Mouse (Mus musculus) midbrain, embryonic 11.5 days (tissue): ENCODE measurements at regions not wholly inside any gene's neighbourhood (a gene's known extent, or its start where the extent isn't known, plus 50 kb on each side); places are given as distances from the start of the nearest gene placed in this dataset.

Experiments
- ATAC-seq: fragments of 200-750 bp; cut with Nextera tagmentation; 2 replicates; pipeline ENCODE4 v1.8.0; 2017; ENCODE audit warnings: moderate TSS enrichment, moderate library complexity; ENCODE audit not compliant: low FRiP score
- DNase-seq: peaks from one replicate; pipeline ENCODE4 v3.0.0; 2015; ENCODE audit warnings: low spot score; ENCODE audit errors: missing footprints
- H3K27ac ChIP-seq: fragments of 300-500 bp; sonication (generic); 2 replicates; pipeline ENCODE4 v1.5.1; 2014; ENCODE audit warnings: low read depth, low read length
- H3K27me3 ChIP-seq: fragments of 300-500 bp; sonication (generic); 2 replicates; pipeline ENCODE4 v1.6.1; 2014; ENCODE audit warnings: mild to moderate bottlenecking, low read length, moderate library complexity, mixed read lengths; ENCODE audit not compliant: control insufficient read depth, insufficient read depth
- H3K36me3 ChIP-seq: fragments of 300-500 bp; sonication (generic); 2 replicates; pipeline ENCODE4 v1.6.1; 2014; ENCODE audit warnings: mild to moderate bottlenecking, low read length, moderate library complexity, mixed read lengths; ENCODE audit not compliant: control insufficient read depth, insufficient read depth
- H3K4me1 ChIP-seq: fragments of 300-500 bp; sonication (generic); 2 replicates; pipeline ENCODE4 v1.6.1; 2014; ENCODE audit warnings: low read length; ENCODE audit not compliant: control insufficient read depth, insufficient read depth
- H3K4me2 ChIP-seq: fragments of 300-500 bp; sonication (generic); 2 replicates; pipeline ENCODE4 v1.6.1; 2014; ENCODE audit warnings: mild to moderate bottlenecking, moderate library complexity
- H3K4me3 ChIP-seq: fragments of 300-500 bp; sonication (generic); 2 replicates; pipeline ENCODE4 v1.5.1; 2014; ENCODE audit warnings: low read depth, low read length
- H3K9ac ChIP-seq: fragments of 300-500 bp; sonication (generic); 2 replicates; pipeline ENCODE4 v1.6.1; 2014; ENCODE audit warnings: low read length
- H3K9me3 ChIP-seq: fragments of 300-500 bp; sonication (generic); 2 replicates; pipeline ENCODE4 v1.6.1; 2016; ENCODE audit warnings: low read length; ENCODE audit not compliant: control insufficient read depth
- WGBS: fragments of 180-500 bp; shearing (Covaris S2); extraction: QIAGEN DNeasy Blood & Tissue Kit; methylation state at CpG from one replicate; pipeline ENCODE4 v1.1.7; 2014; 5-methylcytosine and 5-hydroxymethylcytosine counted together

GRCm38 (mm10) chr12:71606366-71606765 lies 224.5 kb upstream of the Daam1 start:
- H3K9me3 ChIP-seq = no peaks in the 10 kb centered on the region
- peak; percentile 54 for DNase-seq
- no peaks in the 10 kb centered on the region for H3K27me3 ChIP-seq
- no peak overlapping the region for H3K4me3 ChIP-seq
- H3K4me1 ChIP-seq = peaks cover 6% of the 10 kb centered on the region
- no peak for ATAC-seq
- no peak overlapping the region for H3K9ac ChIP-seq
- H3K36me3 ChIP-seq = no peaks in the 10 kb centered on the region
- no peak overlapping the region for H3K27ac ChIP-seq
- H3K4me2 ChIP-seq = no peak overlapping the region
- 81% methylated on average over 3 of the region's 3 CpGs for WGBS

- no peaks in the 10 kb centered on the region for H3K27me3 ChIP-seq
These were observed 222.9 kb upstream of the Daam1 start for GRCm38 (mm10) chr12:71607966-71608365.

DNA sequence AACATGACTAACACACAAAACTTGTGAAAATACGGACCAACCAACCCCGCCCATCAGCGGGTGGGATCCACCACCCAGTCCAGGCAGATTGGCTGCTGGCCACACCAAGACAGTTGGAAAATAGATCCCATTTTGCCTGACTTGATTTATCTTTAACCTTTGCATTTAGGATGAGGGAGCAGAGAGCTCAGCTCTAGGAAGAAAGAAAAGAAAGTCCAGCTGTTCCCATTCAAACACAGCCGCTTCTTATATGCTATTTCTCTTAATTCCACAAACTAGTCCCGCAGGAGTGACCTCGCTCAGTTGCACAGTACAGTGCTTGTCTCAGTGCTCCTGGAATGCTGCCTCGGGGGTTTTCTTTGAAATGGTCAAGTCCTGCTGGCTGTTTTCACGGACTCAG lies 217.6 kb upstream of the Daam1 start:
- Histone ChIP-seq H3K27me3 (no peaks in the 10 kb centered on the region), H3K9me3 (no peaks in the 10 kb centered on the region), H3K4me2 (no peak overlapping the region), H3K4me1 (no peaks in the 10 kb centered on the region), H3K36me3 (no peaks in the 10 kb centered on the region), H3K27ac (no peak overlapping the region), H3K4me3 (no peak overlapping the region), H3K9ac (no peak overlapping the region)
- DNase-seq = peak; percentile 47
- no peak for ATAC-seq
- 79% methylated on average over 8 of the region's 8 CpGs for WGBS

More at GRCm38 (mm10) chr12:71607966-71608365, 222.9 kb upstream of the Daam1 start:
- H3K4me3 ChIP-seq = no peak overlapping the region
- DNase-seq (peak; percentile 75), ATAC-seq (no peak)
- H3K9me3 ChIP-seq = no peaks in the 10 kb centered on the region
- H3K9ac ChIP-seq = no peak overlapping the region
- H3K36me3 ChIP-seq = no peaks in the 10 kb centered on the region
- WGBS = 91% methylated on average over 4 of the region's 4 CpGs
- H3K4me2 ChIP-seq = no peak overlapping the region
- peaks cover 2% of the 10 kb centered on the region; the same call in 1 of the 2 replicates for H3K4me1 ChIP-seq
- no peak overlapping the region for H3K27ac ChIP-seq

GRCm38 (mm10) chr12:71614945-71615344 lies 215.9 kb upstream of the Daam1 start:
- H3K9me3 ChIP-seq = no peaks in the 10 kb centered on the region
- H3K4me1 ChIP-seq = peaks cover 1% of the 10 kb centered on the region; the same call in 1 of the 2 replicates
- peak; percentile 39 for DNase-seq

DNA sequence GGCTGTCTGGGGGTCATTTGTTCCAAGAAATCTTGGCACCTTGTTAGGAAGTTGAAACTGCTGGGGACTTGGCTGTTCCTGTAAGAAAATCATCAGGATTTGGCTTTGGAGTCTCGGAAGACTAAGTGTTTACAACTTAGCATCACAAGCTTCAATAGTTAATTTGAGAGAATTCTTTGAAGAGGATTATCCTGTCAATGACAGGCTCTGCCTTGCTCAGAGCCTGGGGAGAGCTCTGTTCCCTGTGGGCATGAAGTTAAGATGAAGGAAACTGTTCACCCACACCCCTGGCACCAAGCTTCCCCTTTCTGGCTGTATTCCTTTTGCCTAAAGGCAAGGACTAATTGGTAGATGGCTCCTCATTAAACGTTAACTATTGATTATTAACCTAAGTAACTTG lies 215.5 kb upstream of the Daam1 start:
- Histone ChIP-seq H3K4me3 (no peak overlapping the region), H3K9ac (no peak overlapping the region), H3K27ac (no peak overlapping the region), H3K27me3 (no peaks in the 10 kb centered on the region), H3K9me3 (no peaks in the 10 kb centered on the region), H3K4me1 (peaks cover 3% of the 10 kb centered on the region; the same call in 1 of the 2 replicates), H3K4me2 (no peak overlapping the region), H3K36me3 (no peaks in the 10 kb centered on the region)
- DNase-seq (peak; percentile 54), ATAC-seq (no peak)
- WGBS = 60% methylated on average over 2 of the region's 2 CpGs

More at GRCm38 (mm10) chr12:71614945-71615344, 215.9 kb upstream of the Daam1 start:
- ATAC-seq = no peak
- no peak overlapping the region for H3K27ac ChIP-seq
- WGBS = 88% methylated on average over 2 of the region's 2 CpGs
- H3K4me3 ChIP-seq = no peak overlapping the region
- no peak overlapping the region for H3K9ac ChIP-seq
- H3K36me3 ChIP-seq = no peaks in the 10 kb centered on the region
- H3K27me3 ChIP-seq = no peaks in the 10 kb centered on the region
- no peak overlapping the region for H3K4me2 ChIP-seq

- Histone ChIP-seq H3K9ac (no peak overlapping the region), H3K9me3 (no peaks in the 10 kb centered on the region), H3K4me1 (peaks cover 3% of the 10 kb centered on the region; the same call in 1 of the 2 replicates), H3K4me3 (no peak overlapping the region), H3K27ac (no peak overlapping the region), H3K27me3 (no peaks in the 10 kb centered on the region), H3K4me2 (no peak overlapping the region), H3K36me3 (no peaks in the 10 kb centered on the region)
- 84% methylated on average over 4 of the region's 4 CpGs for WGBS
- no peak for ATAC-seq
- DNase-seq = peak; percentile 53
These were observed 214.8 kb upstream of the Daam1 start for GRCm38 (mm10) chr12:71616121-71616520.

- no peak overlapping the region for H3K9ac ChIP-seq
- no peaks in the 10 kb centered on the region for H3K27me3 ChIP-seq
- no peak overlapping the region for H3K4me2 ChIP-seq
- no peak overlapping the region for H3K4me3 ChIP-seq
- no peaks in the 10 kb centered on the region for H3K9me3 ChIP-seq
- H3K27ac ChIP-seq = no peak overlapping the region
- 85% methylated on average over 6 of the region's 6 CpGs for WGBS
- peaks cover 3% of the 10 kb centered on the region; the same call in 1 of the 2 replicates for H3K4me1 ChIP-seq
- DNase-seq (peak; percentile 4), ATAC-seq (no peak)
- H3K36me3 ChIP-seq = no peaks in the 10 kb centered on the region
These were observed 212.4 kb upstream of the Daam1 start for GRCm38 (mm10) chr12:71618466-71618865.

GRCm38 (mm10) chr12:71618956-71619355 lies 211.9 kb upstream of the Daam1 start:
- Histone ChIP-seq H3K4me2 (no peak overlapping the region), H3K9ac (no peak overlapping the region), H3K4me3 (no peak overlapping the region), H3K9me3 (no peaks in the 10 kb centered on the region), H3K36me3 (no peaks in the 10 kb centered on the region), H3K27ac (no peak overlapping the region), H3K27me3 (no peaks in the 10 kb centered on the region), H3K4me1 (peaks cover 3% of the 10 kb centered on the region; the same call in 1 of the 2 replicates)
- 91% methylated on average over 8 of the region's 8 CpGs for WGBS
- no peak for ATAC-seq
- DNase-seq = peak; percentile 59

GRCm38 (mm10) chr12:71619561-71619960 lies 211.3 kb upstream of the Daam1 start:
- Histone ChIP-seq H3K27ac (no peak overlapping the region), H3K4me1 (peaks cover 3% of the 10 kb centered on the region; the same call in 1 of the 2 replicates), H3K4me2 (no peak overlapping the region), H3K9me3 (no peaks in the 10 kb centered on the region), H3K36me3 (no peaks in the 10 kb centered on the region), H3K9ac (no peak overlapping the region), H3K27me3 (no peaks in the 10 kb centered on the region), H3K4me3 (no peak overlapping the region)
- 43% methylated on average over 4 of the region's 4 CpGs for WGBS
- DNase-seq = peak; percentile 79
- no peak for ATAC-seq
